Mouse (Mus musculus) layer of hippocampus, adult 9-11 months (tissue): ENCODE measurements around the gene Syt7.
A peak's percentile ranks its signal among the peaks of the same experiment; 100 is the strongest.

ENCODE experiments used
- DNase-seq: peaks from one replicate; pipeline ENCODE4 v3.0.0; 2022

Gene Syt7

GRCm38 (mm10) chr19:10425484-10426270 is 36.8 kb downstream of the Syt7 start:
- DNase-seq, result no peak

- DNase-seq, result no peak
Measured at GRCm38 (mm10) chr19:10426312-10426711, 37.4 kb downstream of the Syt7 start.

GRCm38 (mm10) chr19:10426793-10427192 is 37.9 kb downstream of the Syt7 start:
- DNase-seq, result no peak

GRCm38 (mm10) chr19:10427431-10427830 is 38.5 kb downstream of the Syt7 start:
- DNase-seq, result no peak

- no peak for DNase-seq
Measured at GRCm38 (mm10) chr19:10429371-10429770, 40.5 kb downstream of the Syt7 start.

GRCm38 (mm10) chr19:10431410-10431809 is 42.5 kb downstream of the Syt7 start:
- DNase-seq, result no peak

GRCm38 (mm10) chr19:10431841-10432240 is 43.0 kb downstream of the Syt7 start:
- DNase-seq, result no peak

GRCm38 (mm10) chr19:10433225-10433624 is 44.3 kb downstream of the Syt7 start:
- no peak for DNase-seq

- DNase-seq, result peak; percentile 77
Measured at GRCm38 (mm10) chr19:10433879-10434540, 45.1 kb downstream of the Syt7 start.

GRCm38 (mm10) chr19:10434927-10435326 is 46.0 kb downstream of the Syt7 start:
- no peak for DNase-seq

GRCm38 (mm10) chr19:10435908-10436307 is 47.0 kb downstream of the Syt7 start:
- DNase-seq, result peak; percentile 67

- no peak for DNase-seq
Measured at GRCm38 (mm10) chr19:10436726-10437125, 47.8 kb downstream of the Syt7 start.

GRCm38 (mm10) chr19:10437521-10437920 is 48.6 kb downstream of the Syt7 start:
- DNase-seq, result no peak

GRCm38 (mm10) chr19:10444685-10445369 is 55.9 kb downstream of the Syt7 start:
- no peak for DNase-seq

- no peak for DNase-seq
Measured at GRCm38 (mm10) chr19:10448275-10448674, 59.4 kb downstream of the Syt7 start.

GRCm38 (mm10) chr19:10449190-10449589 is 60.3 kb downstream of the Syt7 start:
- no peak for DNase-seq

GRCm38 (mm10) chr19:10449708-10450107 is 60.8 kb downstream of the Syt7 start:
- peak; percentile 78 for DNase-seq

- no peak for DNase-seq
Measured at GRCm38 (mm10) chr19:10454718-10455436, 66.0 kb downstream of the Syt7 start.

- DNase-seq, result no peak
Measured at GRCm38 (mm10) chr19:10455437-10455806, 66.5 kb downstream of the Syt7 start.

GRCm38 (mm10) chr19:10456752-10457483 is 68.0 kb downstream of the Syt7 start, which contains the start of gene Lrrc10b:
Gene Lrrc10b (minus strand): TSS chr19:10457473.
- DNase-seq, result peak; percentile 70

- peak; percentile 62 for DNase-seq
Measured at GRCm38 (mm10) chr19:10457484-10457800, 68.6 kb downstream of the Syt7 start.

GRCm38 (mm10) chr19:10458096-10458495 is 69.2 kb downstream of the Syt7 start:
- DNase-seq, result no peak
